Mouse (Mus musculus) forebrain, embryonic 13.5 days (tissue): ENCODE data around the gene Atr. TPM values are rescaled to one million over a fixed set of nuclear protein-coding genes. Genes with fewer than 3 reads are reported as not detected.

Experiments
- ATAC-seq: fragments of 200-750 bp; cut with Nextera tagmentation; 2 replicates; pipeline ENCODE4 v1.8.0; 2017
- H3K27ac ChIP-seq: fragments of 300-500 bp; sonication (generic); 2 replicates; pipeline ENCODE4 v1.5.1; 2015; ENCODE audit warnings: inconsistent platforms, mild to moderate bottlenecking, moderate library complexity
- H3K27me3 ChIP-seq: fragments of 300-500 bp; sonication (generic); 2 replicates; pipeline ENCODE4 v1.6.1; 2015; ENCODE audit warnings: mild to moderate bottlenecking, inconsistent platforms
- H3K36me3 ChIP-seq: fragments of 300-500 bp; sonication (generic); 2 replicates; pipeline ENCODE4 v1.6.1; 2015; ENCODE audit warnings: mild to moderate bottlenecking, inconsistent platforms; ENCODE audit not compliant: poor library complexity, severe bottlenecking
- H3K4me1 ChIP-seq: fragments of 300-500 bp; sonication (generic); 2 replicates; pipeline ENCODE4 v1.6.1; 2015; ENCODE audit warnings: inconsistent platforms
- H3K4me2 ChIP-seq: fragments of 300-500 bp; sonication (generic); 2 replicates; pipeline ENCODE4 v1.6.1; 2015; ENCODE audit warnings: inconsistent platforms, mild to moderate bottlenecking, moderate library complexity
- H3K4me3 ChIP-seq: fragments of 300-500 bp; sonication (generic); 2 replicates; pipeline ENCODE4 v1.5.1; 2015; ENCODE audit warnings: mild to moderate bottlenecking, inconsistent platforms
- H3K9ac ChIP-seq: fragments of 300-500 bp; sonication (generic); 2 replicates; pipeline ENCODE4 v1.6.1; 2015; ENCODE audit warnings: mild to moderate bottlenecking, inconsistent platforms
- H3K9me3 ChIP-seq: fragments of 300-500 bp; sonication (generic); replicated peaks from 2 replicates; pipeline ENCODE4 v1.6.1; 2016; ENCODE audit warnings: inconsistent platforms
- WGBS: fragments of 180-500 bp; shearing (Covaris S2); methylation state at CpG from one replicate; pipeline ENCODE4 v1.1.7; 2015; 5-methylcytosine and 5-hydroxymethylcytosine counted together
- polyA plus RNA-seq: library from polyadenylated mRNA; unstranded; fragments of >200 nt; fragmentation: Nextera tagmentation; extraction: Ambion mirVana; gene quantifications from 2 replicates; pipeline ENCODE4 v1.2.1, GENCODE M21; 2015

Gene Atr
- polyA plus RNA-seq, result 17.4 and 20.4 TPM in 2 replicates

- H3K27ac ChIP-seq, result peak within 1 kb of the TSS; percentile 64
- H3K4me1 ChIP-seq, result 0 out of 2 replicates have a peak, but pooled peaks cover 4% of the 10 kb centered on the region
- peak within 1 kb of the TSS; percentile 71 for H3K4me2 ChIP-seq
- no peaks in the 10 kb centered on the region for H3K9me3 ChIP-seq
- H3K4me3 ChIP-seq, result peak within 1 kb of the TSS; percentile 86
- H3K9ac ChIP-seq, result peak within 1 kb of the TSS; percentile 80
- WGBS, result under 1% methylated on average over 56 of the region's 69 CpGs
- H3K27me3 ChIP-seq, result no peaks in the 10 kb centered on the region
- ATAC-seq, result peak; percentile 93
- 0 out of 2 replicates have a peak, but pooled peaks cover under 1% of the 10 kb centered on the region for H3K36me3 ChIP-seq
Measured at GRCm38 (mm10) chr9:95857414-95858026, at the start of gene Atr. TSS of gene Atr (plus strand) at chr9:95857597.

GRCm38 (mm10) chr9:95809596-95809995 is 47.8 kb upstream of the Atr start:
- ATAC-seq, result no peak
- Histone ChIP-seq H3K4me2 (no peak overlapping the region), H3K9me3 (no peaks in the 10 kb centered on the region), H3K27ac (no peak overlapping the region), H3K4me3 (no peak overlapping the region), H3K4me1 (peaks cover 9% of the 10 kb centered on the region), H3K27me3 (no peaks in the 10 kb centered on the region), H3K9ac (no peak overlapping the region), H3K36me3 (no peaks in the 10 kb centered on the region)
- WGBS, result 76% methylated on average over 4 of the region's 4 CpGs

GRCm38 (mm10) chr9:95811817-95812216 is 45.6 kb upstream of the Atr start:
- H3K27ac ChIP-seq, result no peak overlapping the region
- H3K36me3 ChIP-seq, result no peaks in the 10 kb centered on the region
- 95% methylated on average over 4 of the region's 4 CpGs for WGBS
- H3K9ac ChIP-seq, result no peak overlapping the region
- no peaks in the 10 kb centered on the region for H3K27me3 ChIP-seq
- ATAC-seq, result no peak
- H3K4me1 ChIP-seq, result peaks cover 17% of the 10 kb centered on the region
- H3K4me2 ChIP-seq, result no peak overlapping the region
- no peaks in the 10 kb centered on the region for H3K9me3 ChIP-seq
- no peak overlapping the region for H3K4me3 ChIP-seq

GRCm38 (mm10) chr9:95813721-95814531 is 43.5 kb upstream of the Atr start:
- Histone ChIP-seq H3K36me3 (no peaks in the 10 kb centered on the region), H3K4me3 (no peak overlapping the region), H3K9ac (no peak overlapping the region), H3K4me1 (peaks cover 17% of the 10 kb centered on the region), H3K27ac (peak overlapping the region; percentile 60), H3K4me2 (peak overlapping the region; percentile 40), H3K27me3 (no peaks in the 10 kb centered on the region), H3K9me3 (no peaks in the 10 kb centered on the region)
- 10% methylated on average over 20 of the region's 20 CpGs for WGBS
- ATAC-seq, result peak; percentile 94

GRCm38 (mm10) chr9:95815015-95815673 is 42.3 kb upstream of the Atr start:
- no peaks in the 10 kb centered on the region for H3K27me3 ChIP-seq
- no peak overlapping the region for H3K4me3 ChIP-seq
- no peak overlapping the region for H3K27ac ChIP-seq
- H3K36me3 ChIP-seq, result no peaks in the 10 kb centered on the region
- peaks cover 17% of the 10 kb centered on the region for H3K4me1 ChIP-seq
- 76% methylated on average over 11 of the region's 11 CpGs for WGBS
- no peak overlapping the region for H3K9ac ChIP-seq
- ATAC-seq, result no peak
- no peak overlapping the region for H3K4me2 ChIP-seq
- H3K9me3 ChIP-seq, result no peaks in the 10 kb centered on the region

- no peaks in the 10 kb centered on the region for H3K27me3 ChIP-seq
- H3K27ac ChIP-seq, result no peak overlapping the region
- no peak overlapping the region for H3K4me3 ChIP-seq
- no peaks in the 10 kb centered on the region for H3K9me3 ChIP-seq
- no peaks in the 10 kb centered on the region for H3K36me3 ChIP-seq
- no peak overlapping the region for H3K9ac ChIP-seq
- ATAC-seq, result no peak
- 85% methylated on average over 4 of the region's 4 CpGs for WGBS
- H3K4me2 ChIP-seq, result no peak overlapping the region
- peaks cover 17% of the 10 kb centered on the region for H3K4me1 ChIP-seq
Measured at GRCm38 (mm10) chr9:95815706-95816105, 41.7 kb upstream of the Atr start.

- Histone ChIP-seq H3K27ac (no peak overlapping the region), H3K27me3 (no peaks in the 10 kb centered on the region), H3K4me3 (no peak overlapping the region), H3K9me3 (no peaks in the 10 kb centered on the region), H3K36me3 (no peaks in the 10 kb centered on the region), H3K4me1 (no peaks in the 10 kb centered on the region), H3K9ac (no peak overlapping the region), H3K4me2 (no peak overlapping the region)
- ATAC-seq, result no peak
- WGBS, result 82% methylated on average over 7 of the region's 7 CpGs
Measured at GRCm38 (mm10) chr9:95822531-95822930, 34.9 kb upstream of the Atr start.

GRCm38 (mm10) chr9:95827565-95827964 is 29.8 kb upstream of the Atr start:
- Histone ChIP-seq H3K4me3 (no peak overlapping the region), H3K9ac (no peak overlapping the region), H3K27ac (no peak overlapping the region), H3K4me2 (no peak overlapping the region), H3K9me3 (no peaks in the 10 kb centered on the region), H3K36me3 (no peaks in the 10 kb centered on the region), H3K27me3 (no peaks in the 10 kb centered on the region), H3K4me1 (no peaks in the 10 kb centered on the region)
- WGBS, result 94% methylated on average over 5 of the region's 5 CpGs
- no peak for ATAC-seq

- no peaks in the 10 kb centered on the region for H3K4me1 ChIP-seq
- H3K27ac ChIP-seq, result no peak overlapping the region
- 95% methylated on average over 3 of the region's 3 CpGs for WGBS
- no peaks in the 10 kb centered on the region for H3K27me3 ChIP-seq
- no peak overlapping the region for H3K4me3 ChIP-seq
- H3K36me3 ChIP-seq, result no peaks in the 10 kb centered on the region
- H3K4me2 ChIP-seq, result no peak overlapping the region
- H3K9ac ChIP-seq, result no peak overlapping the region
- no peaks in the 10 kb centered on the region for H3K9me3 ChIP-seq
- ATAC-seq, result no peak
Measured at GRCm38 (mm10) chr9:95832758-95833157, 24.6 kb upstream of the Atr start.

- Histone ChIP-seq H3K36me3 (no peaks in the 10 kb centered on the region), H3K4me2 (no peak overlapping the region), H3K9ac (no peak overlapping the region), H3K9me3 (no peaks in the 10 kb centered on the region), H3K4me3 (no peak overlapping the region), H3K27me3 (no peaks in the 10 kb centered on the region), H3K4me1 (no peaks in the 10 kb centered on the region), H3K27ac (no peak overlapping the region)
- WGBS, result 81% methylated on average over 3 of the region's 3 CpGs
- ATAC-seq, result no peak
Measured at GRCm38 (mm10) chr9:95834799-95835198, 22.6 kb upstream of the Atr start.

GRCm38 (mm10) chr9:95835741-95836140 is 21.7 kb upstream of the Atr start:
- no peak for ATAC-seq
- H3K36me3 ChIP-seq, result no peaks in the 10 kb centered on the region
- H3K27me3 ChIP-seq, result no peaks in the 10 kb centered on the region
- H3K9ac ChIP-seq, result no peak overlapping the region
- H3K4me3 ChIP-seq, result no peak overlapping the region
- H3K4me2 ChIP-seq, result no peak overlapping the region
- WGBS, result 94% methylated on average over 10 of the region's 10 CpGs
- no peak overlapping the region for H3K27ac ChIP-seq
- H3K9me3 ChIP-seq, result no peaks in the 10 kb centered on the region
- no peaks in the 10 kb centered on the region for H3K4me1 ChIP-seq

- H3K27ac ChIP-seq, result no peak overlapping the region
- H3K27me3 ChIP-seq, result peaks cover 15% of the 10 kb centered on the region
- H3K4me1 ChIP-seq, result no peaks in the 10 kb centered on the region
- H3K9ac ChIP-seq, result no peak overlapping the region
- ATAC-seq, result no peak
- H3K4me2 ChIP-seq, result no peak overlapping the region
- 95% methylated on average over 3 of the region's 3 CpGs for WGBS
- no peaks in the 10 kb centered on the region for H3K36me3 ChIP-seq
- no peak overlapping the region for H3K4me3 ChIP-seq
- H3K9me3 ChIP-seq, result no peaks in the 10 kb centered on the region
Measured at GRCm38 (mm10) chr9:95839424-95839823, 18.0 kb upstream of the Atr start.
